Mouse (Mus musculus) liver, embryonic 14.5 days (tissue): Measurements from ENCODE around the gene Rabepk. TPM values are rescaled to one million over a fixed set of nuclear protein-coding genes. Genes with fewer than 3 reads are reported as not detected.

Experiments used
- ATAC-seq: fragments of 200-750 bp; cut with Nextera tagmentation; 2 replicates; pipeline ENCODE4 v1.8.0; 2017; ENCODE audit warnings: moderate number of reproducible peaks, mild to moderate bottlenecking, moderate library complexity; ENCODE audit not compliant: insufficient read depth
- DNase-seq, 3 experiments: peaks; one replicate each; pipeline ENCODE4 v3.0.0-alpha.2; 2012 to 2013; ENCODE audit warnings: low read depth in 3 of 3, low spot score in 3 of 3
- H3K27ac ChIP-seq: fragments of 300-500 bp; sonication (generic); 2 replicates; pipeline ENCODE4 v1.5.1; 2014; ENCODE audit warnings: moderate library complexity, mild to moderate bottlenecking, control low read depth, inconsistent platforms
- H3K27me3 ChIP-seq: fragments of 300-500 bp; sonication (generic); 2 replicates; pipeline ENCODE4 v1.6.1; 2014; ENCODE audit warnings: mild to moderate bottlenecking, low read length, moderate library complexity; ENCODE audit not compliant: control insufficient read depth, insufficient read depth
- H3K36me3 ChIP-seq: fragments of 300-500 bp; sonication (generic); replicated peaks from 2 replicates; pipeline ENCODE4 v1.6.1; 2014; ENCODE audit warnings: low read depth; ENCODE audit not compliant: control insufficient read depth, insufficient read depth
- H3K4me1 ChIP-seq, 2 experiments: fragments of 200-500 bp in 1 of 2; fragments of 300-500 bp in 1 of 2; sonication (generic) in 1 of 2; replicated peaks; 2 replicates each; pipeline ENCODE4 v1.6.1; 2012 to 2014; ENCODE audit warnings: antibody characterized with exemption in 1 of 2, inconsistent platforms in 1 of 2, low read length in 1 of 2; ENCODE audit not compliant: control insufficient read depth in 2 of 2, insufficient read depth in 2 of 2
- H3K4me2 ChIP-seq: fragments of 300-500 bp; sonication (generic); 2 replicates; pipeline ENCODE4 v1.6.1; 2014; ENCODE audit warnings: low read depth, mild to moderate bottlenecking, control low read depth, moderate library complexity
- H3K4me3 ChIP-seq, 2 experiments: fragments of 200-500 bp in 1 of 2; fragments of 300-500 bp in 1 of 2; sonication (generic) in 1 of 2; 2 replicates each; pipeline ENCODE4 v1.5.1; 2012 to 2014; ENCODE audit warnings: low read depth in 2 of 2, low read length in 2 of 2, mild to moderate bottlenecking in 2 of 2, control low read depth in 1 of 2, inconsistent platforms in 1 of 2, moderate library complexity in 1 of 2; ENCODE audit not compliant: insufficient read depth in 1 of 2
- H3K9ac ChIP-seq: fragments of 300-500 bp; sonication (generic); replicated peaks from 2 replicates; pipeline ENCODE4 v1.6.1; 2014; ENCODE audit warnings: mild to moderate bottlenecking, control low read depth, moderate library complexity
- H3K9me3 ChIP-seq: fragments of 300-500 bp; sonication (generic); 2 replicates; pipeline ENCODE4 v1.6.1; 2016; ENCODE audit warnings: low read length, mixed read lengths; ENCODE audit not compliant: control insufficient read depth
- CTCF ChIP-seq: IDR thresholded peaks from 2 replicates; pipeline ENCODE4 v1.5.1; 2016; ENCODE audit warnings: antibody characterized with exemption, low read depth, control low read depth
- EP300 ChIP-seq: IDR thresholded peaks from 2 replicates; pipeline ENCODE4 v1.6.1; 2016; ENCODE audit warnings: antibody characterized with exemption, low read depth
- WGBS: fragments of 180-500 bp; shearing (Covaris S2); extraction: QIAGEN DNeasy Blood & Tissue Kit; methylation state at CpG from one replicate; pipeline ENCODE4 v1.1.7; 2014; ENCODE audit not compliant: insufficient replicate concordance; 5-methylcytosine and 5-hydroxymethylcytosine counted together
- polyA plus RNA-seq, 2 experiments: library from polyadenylated mRNA; depleted of rRNA in 1 of 2; stranded (reverse) in 1 of 2; unstranded in 1 of 2; fragments of >200 nt; fragmentation: Nextera tagmentation in 1 of 2; extraction: Ambion mirVana in 1 of 2; gene quantifications; 2 replicates each; pipeline versions ENCODE4 v1.2.1 to v1.2.3; 2012 to 2014

Gene Rabepk
- polyA plus RNA-seq, 2 experiments: 15.3 to 25.6 TPM

- peaks cover 28 to 39% of the 10 kb centered on the region in 2 experiments for H3K4me1 ChIP-seq
- WGBS: 87% methylated on average over 8 of the region's 8 CpGs
- TF ChIP-seq CTCF (no peak), EP300 (no peak)
These were observed 55.2 kb downstream of the Rabepk start for GRCm38 (mm10) chr2:34744476-34744875.

GRCm38 (mm10) chr2:34742675-34743074 is 57.0 kb downstream of the Rabepk start:
- Histone ChIP-seq H3K4me3 (no peak overlapping the region), H3K27ac (peak overlapping the region; percentile 65), H3K9ac (no peak overlapping the region; the same call in 1 of the 2 replicates), H3K27me3 (no peaks in the 10 kb centered on the region), H3K36me3 (peaks cover 22% of the 10 kb centered on the region), H3K4me2 (peak overlapping the region; percentile 8; the same call in 1 of the 2 replicates), H3K9me3 (no peaks in the 10 kb centered on the region), H3K4me1 (peaks cover 43 to 46% of the 10 kb centered on the region in 2 experiments)
- no peak for DNase-seq
- TF ChIP-seq EP300 (no peak), CTCF (no peak)
- WGBS: 77% methylated on average over 8 of the region's 8 CpGs
- ATAC-seq: no peak

More at GRCm38 (mm10) chr2:34744476-34744875, 55.2 kb downstream of the Rabepk start:
- H3K27ac ChIP-seq: no peak overlapping the region
- DNase-seq (no peak), ATAC-seq (no peak)
- no peaks in the 10 kb centered on the region for H3K27me3 ChIP-seq
- H3K36me3 ChIP-seq: peaks cover 16% of the 10 kb centered on the region
- H3K9ac ChIP-seq: no peak overlapping the region
- H3K9me3 ChIP-seq: no peaks in the 10 kb centered on the region
- no peak overlapping the region for H3K4me2 ChIP-seq
- no peak overlapping the region for H3K4me3 ChIP-seq

GRCm38 (mm10) chr2:34741390-34742159 is 58.1 kb downstream of the Rabepk start:
- H3K4me2 ChIP-seq: peak overlapping the region; percentile 3

GRCm38 (mm10) chr2:34739684-34740391 is 59.9 kb downstream of the Rabepk start:
- TF ChIP-seq CTCF (peak; percentile 13; the same call in 1 of the 2 replicates), EP300 (peak; percentile 91)
- peak overlapping the region; percentile 71 for H3K9ac ChIP-seq
- 21% methylated on average over 1 of the region's 1 CpGs for WGBS
- peaks cover 49 to 52% of the 10 kb centered on the region in 2 experiments for H3K4me1 ChIP-seq
- H3K4me2 ChIP-seq: peak overlapping the region; percentile 69
- no peaks in the 10 kb centered on the region for H3K27me3 ChIP-seq
- DNase-seq (peak; percentile 75 to 80 (median 76)), ATAC-seq (peak; percentile 93)
- H3K4me3 ChIP-seq: peak overlapping the region in 1 of 2 experiments; percentile 34; a peak in 2 of 4 replicates
- peak overlapping the region; percentile 97 for H3K27ac ChIP-seq
- H3K9me3 ChIP-seq: no peaks in the 10 kb centered on the region
- peaks cover 17% of the 10 kb centered on the region for H3K36me3 ChIP-seq

More at GRCm38 (mm10) chr2:34741390-34742159, 58.1 kb downstream of the Rabepk start:
- H3K4me3 ChIP-seq: no peak overlapping the region
- H3K4me1 ChIP-seq: peaks cover 47 to 51% of the 10 kb centered on the region in 2 experiments
- no peaks in the 10 kb centered on the region for H3K27me3 ChIP-seq
- peak overlapping the region; percentile 97 for H3K27ac ChIP-seq
- ATAC-seq (no peak), DNase-seq (no peak)
- 52% methylated on average over 12 of the region's 12 CpGs for WGBS
- H3K9me3 ChIP-seq: no peaks in the 10 kb centered on the region
- H3K9ac ChIP-seq: peak overlapping the region; percentile 31; the same call in 1 of the 2 replicates
- TF ChIP-seq EP300 (no peak), CTCF (no peak)
- peaks cover 17% of the 10 kb centered on the region for H3K36me3 ChIP-seq

GRCm38 (mm10) chr2:34737911-34738310 is 61.8 kb downstream of the Rabepk start:
- no peak overlapping the region for H3K4me3 ChIP-seq
- H3K27ac ChIP-seq: peak overlapping the region; percentile 70
- no peak for DNase-seq
- peaks cover 13% of the 10 kb centered on the region for H3K36me3 ChIP-seq
- no peaks in the 10 kb centered on the region for H3K9me3 ChIP-seq
- peaks cover 49 to 51% of the 10 kb centered on the region in 2 experiments for H3K4me1 ChIP-seq
- 68% methylated on average over 1 of the region's 1 CpGs for WGBS
- no peak overlapping the region for H3K4me2 ChIP-seq
- ATAC-seq: no peak
- TF ChIP-seq EP300 (no peak), CTCF (no peak)
- H3K9ac ChIP-seq: no peak overlapping the region; the same call in 1 of the 2 replicates
- H3K27me3 ChIP-seq: no peaks in the 10 kb centered on the region
